Mouse (Mus musculus): ENCODE data around the gene Arsb. TPM values are rescaled to one million over a fixed set of nuclear protein-coding genes. Genes with fewer than 3 reads are reported as not detected.
"Not testable (repeated sequence)": the region's sequence is repeated elsewhere in the genome, so short reads cannot be mapped to it uniquely, and the experiment has no call there.

Arsb gene
- polyA plus RNA-seq, 1 experiment from 2014 or later, result 7.8 TPM

GRCm38 (mm10) chr13:93978703-93979495 is 207.5 kb downstream of the Arsb start:
- H3K9ac ChIP-seq (replicated peaks; ENCODE audit: low read length), result no peak overlapping the region
- H3K27ac ChIP-seq (replicated peaks; ENCODE audit: low read depth, low read length), result no peak overlapping the region
- H3K36me3 ChIP-seq (replicated peaks; ENCODE audit: control insufficient read depth, insufficient read depth, low read depth, low read length), result no peaks in the 10 kb centered on the region
- H3K4me1 ChIP-seq (ENCODE audit: control insufficient read depth, insufficient read depth, low read length), result no peaks in the 10 kb centered on the region
- no peaks in the 10 kb centered on the region for H3K27me3 ChIP-seq (ENCODE audit: control insufficient read depth, insufficient read depth, low read length)
- H3K4me2 ChIP-seq (ENCODE audit: low read depth, low read length), result no peak overlapping the region
- DNase-seq (ENCODE audit: low spot score), result no peak
- no peaks in the 10 kb centered on the region for H3K9me3 ChIP-seq (replicated peaks; ENCODE audit: control insufficient read depth, low read length)
- H3K4me3 ChIP-seq (ENCODE audit: low read depth, low read length), result no peak overlapping the region
- 69% methylated on average over 12 of the region's 12 CpGs for WGBS
- no peak for ATAC-seq (replicated peaks; ENCODE audit: insufficient number of reproducible peaks, low FRiP score, low TSS enrichment, low read depth)

DNA sequence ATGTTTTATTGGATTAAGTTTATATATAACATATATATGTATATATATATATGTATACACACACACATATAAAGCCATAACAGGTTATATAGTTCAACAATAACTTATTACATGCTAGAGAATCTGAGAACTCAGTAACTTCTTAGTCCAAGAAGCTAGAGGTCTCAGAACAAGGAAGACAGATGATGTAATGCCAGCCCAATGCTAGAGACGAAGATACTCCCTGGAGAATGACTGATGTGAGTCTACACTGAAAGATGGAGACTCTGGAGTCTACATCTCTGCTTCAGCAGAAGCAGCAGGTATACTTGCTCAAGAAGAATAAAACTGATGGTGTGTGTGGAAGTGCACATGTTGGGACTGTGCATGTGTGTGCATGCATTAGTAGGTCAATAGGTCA is 208.3 kb downstream of the Arsb start:
- ATAC-seq (replicated peaks; ENCODE audit: insufficient number of reproducible peaks, low FRiP score, low TSS enrichment, low read depth) (no peak), DNase-seq (ENCODE audit: low spot score) (no peak)
- no peaks in the 10 kb centered on the region for H3K27me3 ChIP-seq (ENCODE audit: control insufficient read depth, insufficient read depth, low read length)
- H3K9me3 ChIP-seq (replicated peaks; ENCODE audit: control insufficient read depth, low read length), result no peaks in the 10 kb centered on the region
- H3K9ac ChIP-seq (replicated peaks; ENCODE audit: low read length), result no peak overlapping the region
- H3K4me2 ChIP-seq (ENCODE audit: low read depth, low read length), result no peak overlapping the region
- no peaks in the 10 kb centered on the region for H3K36me3 ChIP-seq (replicated peaks; ENCODE audit: control insufficient read depth, insufficient read depth, low read depth, low read length)
- H3K4me3 ChIP-seq (ENCODE audit: low read depth, low read length), result no peak overlapping the region
- H3K27ac ChIP-seq (replicated peaks; ENCODE audit: low read depth, low read length), result no peak overlapping the region
- H3K4me1 ChIP-seq (ENCODE audit: control insufficient read depth, insufficient read depth, low read length), result no peaks in the 10 kb centered on the region
- WGBS, result 76% methylated on average over 1 of the region's 1 CpGs

GRCm38 (mm10) chr13:93984521-93984920 is 213.1 kb downstream of the Arsb start:
- no peak for DNase-seq (ENCODE audit: low spot score)
- no peak overlapping the region for H3K27ac ChIP-seq (replicated peaks; ENCODE audit: low read depth, low read length)
- H3K4me3 ChIP-seq (ENCODE audit: low read depth, low read length), result no peak overlapping the region
- no peaks in the 10 kb centered on the region for H3K27me3 ChIP-seq (ENCODE audit: control insufficient read depth, insufficient read depth, low read length)
- WGBS, result 53% methylated on average over 2 of the region's 2 CpGs
- no peak for ATAC-seq (replicated peaks; ENCODE audit: insufficient number of reproducible peaks, low FRiP score, low TSS enrichment, low read depth)
- no peak overlapping the region for H3K4me2 ChIP-seq (ENCODE audit: low read depth, low read length)
- H3K9me3 ChIP-seq (replicated peaks; ENCODE audit: control insufficient read depth, low read length), result no peaks in the 10 kb centered on the region
- no peaks in the 10 kb centered on the region for H3K4me1 ChIP-seq (ENCODE audit: control insufficient read depth, insufficient read depth, low read length)
- no peaks in the 10 kb centered on the region for H3K36me3 ChIP-seq (replicated peaks; ENCODE audit: control insufficient read depth, insufficient read depth, low read depth, low read length)
- no peak overlapping the region for H3K9ac ChIP-seq (replicated peaks; ENCODE audit: low read length)

DNA sequence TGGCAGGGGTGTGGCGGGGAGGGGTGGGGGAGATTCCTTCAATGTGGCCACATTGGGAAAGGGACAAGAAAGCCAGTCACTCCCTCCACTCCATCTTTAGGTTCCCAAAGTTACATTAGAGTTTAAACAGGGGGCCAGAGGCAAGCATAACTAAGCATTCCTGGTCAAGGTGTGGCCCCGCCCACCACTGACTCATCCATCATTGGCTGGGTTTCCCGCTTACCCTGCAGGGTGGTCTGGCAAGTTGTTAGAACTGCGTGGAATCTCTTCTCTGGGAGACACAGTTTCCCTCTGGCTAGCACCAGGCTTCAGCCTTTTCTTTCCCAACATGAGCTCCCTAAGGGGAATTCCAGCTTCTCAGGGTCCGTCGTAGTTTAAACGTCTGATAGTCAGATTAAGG is 213.8 kb downstream of the Arsb start:
- Histone ChIP-seq H3K4me1 (ENCODE audit: control insufficient read depth, insufficient read depth, low read length) (no peaks in the 10 kb centered on the region; the same call in 1 of the 2 replicates), H3K9ac (replicated peaks; ENCODE audit: low read length) (no peak overlapping the region), H3K27ac (replicated peaks; ENCODE audit: low read depth, low read length) (no peak overlapping the region), H3K4me3 (ENCODE audit: low read depth, low read length) (no peak overlapping the region), H3K36me3 (replicated peaks; ENCODE audit: control insufficient read depth, insufficient read depth, low read depth, low read length) (no peaks in the 10 kb centered on the region), H3K9me3 (replicated peaks; ENCODE audit: control insufficient read depth, low read length) (no peaks in the 10 kb centered on the region), H3K4me2 (ENCODE audit: low read depth, low read length) (no peak overlapping the region), H3K27me3 (ENCODE audit: control insufficient read depth, insufficient read depth, low read length) (no peaks in the 10 kb centered on the region)
- no peak for ATAC-seq (replicated peaks; ENCODE audit: insufficient number of reproducible peaks, low FRiP score, low TSS enrichment, low read depth)
- DNase-seq (ENCODE audit: low spot score), result no peak
- WGBS, result 81% methylated on average over 7 of the region's 7 CpGs

GRCm38 (mm10) chr13:93985750-93986149 is 214.3 kb downstream of the Arsb start:
- not testable (repeated sequence) for H3K9me3 ChIP-seq (replicated peaks; ENCODE audit: control insufficient read depth, low read length)

GRCm38 (mm10) chr13:93987611-93988010 is 216.2 kb downstream of the Arsb start:
- WGBS, result 79% methylated on average over 7 of the region's 7 CpGs

More at GRCm38 (mm10) chr13:93985750-93986149, 214.3 kb downstream of the Arsb start:
- H3K4me2 ChIP-seq (ENCODE audit: low read depth, low read length); H3K27ac ChIP-seq (replicated peaks; ENCODE audit: low read depth, low read length); ATAC-seq (replicated peaks; ENCODE audit: insufficient number of reproducible peaks, low FRiP score, low TSS enrichment, low read depth); H3K4me1 ChIP-seq (ENCODE audit: control insufficient read depth, insufficient read depth, low read length); H3K9ac ChIP-seq (replicated peaks; ENCODE audit: low read length); H3K4me3 ChIP-seq (ENCODE audit: low read depth, low read length); H3K27me3 ChIP-seq (ENCODE audit: control insufficient read depth, insufficient read depth, low read length); H3K36me3 ChIP-seq (replicated peaks; ENCODE audit: control insufficient read depth, insufficient read depth, low read depth, low read length); DNase-seq (ENCODE audit: low spot score): not testable (repeated sequence)
- WGBS, result 93% methylated on average over 7 of the region's 8 CpGs

GRCm38 (mm10) chr13:93989208-93989607 is 217.8 kb downstream of the Arsb start:
- H3K4me1 ChIP-seq (ENCODE audit: control insufficient read depth, insufficient read depth, low read length), result no peaks in the 10 kb centered on the region; the same call in 1 of the 2 replicates
- no peaks in the 10 kb centered on the region for H3K36me3 ChIP-seq (replicated peaks; ENCODE audit: control insufficient read depth, insufficient read depth, low read depth, low read length)
- no peak overlapping the region for H3K4me3 ChIP-seq (ENCODE audit: low read depth, low read length)
- WGBS, result 72% methylated on average over 3 of the region's 4 CpGs
- no peaks in the 10 kb centered on the region for H3K9me3 ChIP-seq (replicated peaks; ENCODE audit: control insufficient read depth, low read length)
- H3K27me3 ChIP-seq (ENCODE audit: control insufficient read depth, insufficient read depth, low read length), result no peaks in the 10 kb centered on the region
- H3K4me2 ChIP-seq (ENCODE audit: low read depth, low read length), result no peak overlapping the region
- no peak for ATAC-seq (replicated peaks; ENCODE audit: insufficient number of reproducible peaks, low FRiP score, low TSS enrichment, low read depth)
- H3K27ac ChIP-seq (replicated peaks; ENCODE audit: low read depth, low read length), result no peak overlapping the region
- no peak overlapping the region for H3K9ac ChIP-seq (replicated peaks; ENCODE audit: low read length)
- no peak for DNase-seq (ENCODE audit: low spot score)

More at GRCm38 (mm10) chr13:93987611-93988010, 216.2 kb downstream of the Arsb start:
- no peaks in the 10 kb centered on the region for H3K27me3 ChIP-seq (ENCODE audit: control insufficient read depth, insufficient read depth, low read length)
- no peak overlapping the region for H3K4me2 ChIP-seq (ENCODE audit: low read depth, low read length)
- DNase-seq (ENCODE audit: low spot score), result no peak
- ATAC-seq (replicated peaks; ENCODE audit: insufficient number of reproducible peaks, low FRiP score, low TSS enrichment, low read depth), result no peak
- H3K4me3 ChIP-seq (ENCODE audit: low read depth, low read length), result no peak overlapping the region
- no peak overlapping the region for H3K9ac ChIP-seq (replicated peaks; ENCODE audit: low read length)
- no peaks in the 10 kb centered on the region for H3K9me3 ChIP-seq (replicated peaks; ENCODE audit: control insufficient read depth, low read length)
- no peaks in the 10 kb centered on the region for H3K36me3 ChIP-seq (replicated peaks; ENCODE audit: control insufficient read depth, insufficient read depth, low read depth, low read length)
- no peaks in the 10 kb centered on the region; the same call in 1 of the 2 replicates for H3K4me1 ChIP-seq (ENCODE audit: control insufficient read depth, insufficient read depth, low read length)
- no peak overlapping the region for H3K27ac ChIP-seq (replicated peaks; ENCODE audit: low read depth, low read length)
